Mouse (Mus musculus): ENCODE results near the gene Mlph. TPM values are rescaled to one million over a fixed set of nuclear protein-coding genes. Genes with fewer than 3 reads are reported as not detected.

The Mlph gene
- polyA plus RNA-seq, 1 experiment, result 0.24 TPM

- TF ChIP-seq POLR2A (IDR thresholded peaks at IDR 0.05; ENCODE audit: borderline replicate concordance, low read depth, low read length) (no peak), CTCF (IDR thresholded peaks at IDR 0.05; ENCODE audit: low read depth, low read length) (no peak)
- peaks cover 13% of the 10 kb centered on the region for H3K4me1 ChIP-seq (ENCODE audit: control insufficient read depth, insufficient read depth, low read length)
- H3K27ac ChIP-seq (ENCODE audit: insufficient read depth, low read depth, low read length), result no peak overlapping the region
- H3K4me3 ChIP-seq (ENCODE audit: insufficient read depth, low read length), result no peak overlapping the region
Measured at GRCm38 (mm10) chr1:90896741-90897361, 18.0 kb upstream of the Mlph start.

- Histone ChIP-seq H3K27ac (ENCODE audit: insufficient read depth, low read depth, low read length) (no peak overlapping the region), H3K4me1 (ENCODE audit: control insufficient read depth, insufficient read depth, low read length) (peaks cover 13% of the 10 kb centered on the region), H3K4me3 (ENCODE audit: insufficient read depth, low read length) (no peak overlapping the region)
- TF ChIP-seq CTCF (IDR thresholded peaks at IDR 0.05; ENCODE audit: low read depth, low read length), result no peak
- TF ChIP-seq POLR2A (IDR thresholded peaks at IDR 0.05; ENCODE audit: borderline replicate concordance, low read depth, low read length), result no peak
Measured at GRCm38 (mm10) chr1:90898012-90898411, 16.9 kb upstream of the Mlph start.

- TF ChIP-seq CTCF (IDR thresholded peaks at IDR 0.05; ENCODE audit: low read depth, low read length), result no peak
- TF ChIP-seq POLR2A (IDR thresholded peaks at IDR 0.05; ENCODE audit: borderline replicate concordance, low read depth, low read length), result no peak
- H3K27ac ChIP-seq (ENCODE audit: insufficient read depth, low read depth, low read length), result no peak overlapping the region
- no peak overlapping the region for H3K4me3 ChIP-seq (ENCODE audit: insufficient read depth, low read length)
- H3K4me1 ChIP-seq (ENCODE audit: control insufficient read depth, insufficient read depth, low read length), result peaks cover 13% of the 10 kb centered on the region
Measured at GRCm38 (mm10) chr1:90899816-90900215, 15.1 kb upstream of the Mlph start.

GRCm38 (mm10) chr1:90900406-90900805 is 14.5 kb upstream of the Mlph start:
- no peak overlapping the region for H3K4me3 ChIP-seq (ENCODE audit: insufficient read depth, low read length)
- peaks cover 13% of the 10 kb centered on the region for H3K4me1 ChIP-seq (ENCODE audit: control insufficient read depth, insufficient read depth, low read length)
- no peak overlapping the region for H3K27ac ChIP-seq (ENCODE audit: insufficient read depth, low read depth, low read length)
- TF ChIP-seq POLR2A (IDR thresholded peaks at IDR 0.05; ENCODE audit: borderline replicate concordance, low read depth, low read length) (no peak), CTCF (IDR thresholded peaks at IDR 0.05; ENCODE audit: low read depth, low read length) (no peak)

GRCm38 (mm10) chr1:90901246-90901645 is 13.6 kb upstream of the Mlph start:
- peaks cover 13% of the 10 kb centered on the region for H3K4me1 ChIP-seq (ENCODE audit: control insufficient read depth, insufficient read depth, low read length)
- TF ChIP-seq CTCF (IDR thresholded peaks at IDR 0.05; ENCODE audit: low read depth, low read length), result no peak
- TF ChIP-seq POLR2A (IDR thresholded peaks at IDR 0.05; ENCODE audit: borderline replicate concordance, low read depth, low read length), result no peak
- H3K4me3 ChIP-seq (ENCODE audit: insufficient read depth, low read length), result no peak overlapping the region
- no peak overlapping the region for H3K27ac ChIP-seq (ENCODE audit: insufficient read depth, low read depth, low read length)

- H3K4me1 ChIP-seq (ENCODE audit: control insufficient read depth, insufficient read depth, low read length), result peaks cover 13% of the 10 kb centered on the region
- H3K27ac ChIP-seq (ENCODE audit: insufficient read depth, low read depth, low read length), result no peak overlapping the region
- TF ChIP-seq POLR2A (IDR thresholded peaks at IDR 0.05; ENCODE audit: borderline replicate concordance, low read depth, low read length) (no peak), CTCF (IDR thresholded peaks at IDR 0.05; ENCODE audit: low read depth, low read length) (no peak)
- no peak overlapping the region for H3K4me3 ChIP-seq (ENCODE audit: insufficient read depth, low read length)
Measured at GRCm38 (mm10) chr1:90901681-90902208, 13.1 kb upstream of the Mlph start.

- TF ChIP-seq POLR2A (IDR thresholded peaks at IDR 0.05; ENCODE audit: borderline replicate concordance, low read depth, low read length) (no peak), CTCF (IDR thresholded peaks at IDR 0.05; ENCODE audit: low read depth, low read length) (no peak)
- no peak overlapping the region for H3K4me3 ChIP-seq (ENCODE audit: insufficient read depth, low read length)
Measured at GRCm38 (mm10) chr1:90902751-90903150, 12.1 kb upstream of the Mlph start.

GRCm38 (mm10) chr1:90903211-90903945 is 11.5 kb upstream of the Mlph start:
- no peak overlapping the region for H3K4me3 ChIP-seq (ENCODE audit: insufficient read depth, low read length)
- peaks cover 13% of the 10 kb centered on the region for H3K4me1 ChIP-seq (ENCODE audit: control insufficient read depth, insufficient read depth, low read length)
- H3K27ac ChIP-seq (ENCODE audit: insufficient read depth, low read depth, low read length), result no peak overlapping the region
- TF ChIP-seq POLR2A (IDR thresholded peaks at IDR 0.05; ENCODE audit: borderline replicate concordance, low read depth, low read length) (no peak), CTCF (IDR thresholded peaks at IDR 0.05; ENCODE audit: low read depth, low read length) (no peak)

More at GRCm38 (mm10) chr1:90902751-90903150, 12.1 kb upstream of the Mlph start:
- peaks cover 13% of the 10 kb centered on the region for H3K4me1 ChIP-seq (ENCODE audit: control insufficient read depth, insufficient read depth, low read length)
- no peak overlapping the region for H3K27ac ChIP-seq (ENCODE audit: insufficient read depth, low read depth, low read length)

- no peak overlapping the region for H3K4me3 ChIP-seq (ENCODE audit: insufficient read depth, low read length)
- TF ChIP-seq POLR2A (IDR thresholded peaks at IDR 0.05; ENCODE audit: borderline replicate concordance, low read depth, low read length), result no peak
- no peak for TF ChIP-seq CTCF (IDR thresholded peaks at IDR 0.05; ENCODE audit: low read depth, low read length)
- no peak overlapping the region for H3K27ac ChIP-seq (ENCODE audit: insufficient read depth, low read depth, low read length)
- H3K4me1 ChIP-seq (ENCODE audit: control insufficient read depth, insufficient read depth, low read length), result peaks cover 13% of the 10 kb centered on the region
Measured at GRCm38 (mm10) chr1:90903971-90904458, 10.9 kb upstream of the Mlph start.

Data from bone marrow macrophage, adult 2 months (primary cell).